8 mouse cellular contexts compared by ENCODE assay signal in genomic region chr14:59598260-59598627, GRCm38 (mm10). TPM values are rescaled to one million over a fixed set of nuclear protein-coding genes. Genes with fewer than 3 reads are reported as not detected.
DNase-seq lines count a peak whose midpoint lies in the region; ATAC-seq and TF ChIP-seq lines count a peak whose summit lies in the region.

No protein-coding gene starts in this region.

- peaks cover 20% of the 10 kb centered on the region for H3K36me3 ChIP-seq in heart, embryonic 14.5 days (ENCODE audit: control insufficient read depth, insufficient read depth, low read length)
- H3K36me3 ChIP-seq in ES-Bruce4 (ENCODE audit: control insufficient read depth, insufficient read depth, low read length, poor library complexity, severe bottlenecking) (peaks cover 3% of the 10 kb centered on the region; the same call in 1 of the 2 replicates), macrophage (ENCODE audit: inconsistent target) (no peaks in the 10 kb centered on the region)
- H3K36me3 ChIP-seq in forebrain, postnatal 0 days (ENCODE audit: insufficient read depth) = 0 out of 2 replicates have a peak, but pooled peaks cover 3% of the 10 kb centered on the region

- H3K27ac ChIP-seq in heart, embryonic 14.5 days (replicated peaks in 1 of 2; ENCODE audit: control insufficient read depth in 1 of 2, insufficient read depth in 1 of 2, low read depth in 2 of 2, low read length in 2 of 2) = peak overlapping the region; percentile 23 to 78; a peak in 2 of 4 replicates
- H3K27ac ChIP-seq in ES-Bruce4 (ENCODE audit: insufficient read depth, low read length) (no peak overlapping the region), macrophage (peak overlapping the region; percentile 57)
- peak overlapping the region; percentile 84 for H3K27ac ChIP-seq in forebrain, postnatal 0 days (ENCODE audit: low read depth, low read length)

- peak overlapping the region; percentile 91 for H3K9ac ChIP-seq in heart, embryonic 14.5 days (ENCODE audit: low read length)
- H3K9ac ChIP-seq in ES-Bruce4 (ENCODE audit: low read depth, poor library complexity, severe bottlenecking) = peak overlapping the region; percentile 37
- peak overlapping the region; percentile 86 for H3K9ac ChIP-seq in forebrain, postnatal 0 days

- H3K4me3 ChIP-seq in heart, embryonic 14.5 days (ENCODE audit: control insufficient read depth in 1 of 2, insufficient read depth in 1 of 2, low read depth in 1 of 2, low read length in 2 of 2) = peak overlapping the region; percentile 80 to 91
- peak overlapping the region; percentile 96 for H3K4me3 ChIP-seq in ES-Bruce4 (ENCODE audit: low read depth, low read length)
- peak overlapping the region; percentile 96 for H3K4me3 ChIP-seq in forebrain, postnatal 0 days (ENCODE audit: low read depth, low read length)
- H3K4me3 ChIP-seq in macrophage (ENCODE audit: inconsistent target) = peak overlapping the region; percentile 72

- no peak for TF ChIP-seq POLR2A in ES-Bruce4 (IDR thresholded peaks at IDR 0.05; ENCODE audit: insufficient read depth, low read length)

- no peaks in the 10 kb centered on the region for H3K9me3 ChIP-seq in heart, embryonic 14.5 days (ENCODE audit: control insufficient read depth, low read length)
- H3K9me3 ChIP-seq in ES-Bruce4 (replicated peaks; ENCODE audit: control insufficient read depth, insufficient read depth, low read length, poor library complexity, severe bottlenecking) = no peaks in the 10 kb centered on the region
- no peaks in the 10 kb centered on the region for H3K9me3 ChIP-seq in forebrain, postnatal 0 days (ENCODE audit: low read length)

- no peak for TF ChIP-seq CTCF in ES-Bruce4 (IDR thresholded peaks at IDR 0.05; ENCODE audit: low read depth, low read length)
- TF ChIP-seq CTCF in forebrain, postnatal 0 days (IDR thresholded peaks at IDR 0.05; ENCODE audit: low read depth) = no peak

- no peak for DNase-seq in heart, postnatal 10 days
- no peak for DNase-seq in forebrain, postnatal 0 days
- DNase-seq in urinary bladder, adult 2 months (ENCODE audit: low spot score) = no peak

- H3K27me3 ChIP-seq in heart, embryonic 14.5 days (ENCODE audit: control insufficient read depth, insufficient read depth, low read length) = peaks cover 6% of the 10 kb centered on the region; the same call in 1 of the 2 replicates
- no peaks in the 10 kb centered on the region for H3K27me3 ChIP-seq in ES-Bruce4 (ENCODE audit: control insufficient read depth, insufficient read depth, low read length, poor library complexity, severe bottlenecking)
- H3K27me3 ChIP-seq in forebrain, postnatal 0 days (ENCODE audit: insufficient read depth, low read length) = no peaks in the 10 kb centered on the region; the same call in 1 of the 2 replicates

- ATAC-seq in heart, embryonic 14.5 days (ENCODE audit: insufficient number of reproducible peaks, insufficient read depth, low FRiP score, low read depth) = peak; percentile 16; the same call in 1 of the 2 replicates
- peak; percentile 58 for ATAC-seq in forebrain, postnatal 0 days
- ATAC-seq in granulocyte monocyte progenitor cell, adult 5-6 weeks (replicated peaks; ENCODE audit: poor library complexity, severe bottlenecking) = no peak
- ATAC-seq in activated CD4-positive, CD25-positive, alpha-beta regulatory T cell, adult 4 months = no peak

- H3K4me1 ChIP-seq in heart, embryonic 14.5 days (ENCODE audit: control insufficient read depth in 2 of 2, insufficient read depth in 2 of 2, low read length in 2 of 2) = peaks cover 3 to 6% of the 10 kb centered on the region in 2 experiments
- H3K4me1 ChIP-seq in ES-Bruce4 (ENCODE audit: control insufficient read depth, insufficient read depth, low read length) = no peaks in the 10 kb centered on the region
- H3K4me1 ChIP-seq in forebrain, postnatal 0 days (ENCODE audit: insufficient read depth) = peaks cover 7% of the 10 kb centered on the region

- peaks cover 36% of the 10 kb centered on the region for H3K79me2 ChIP-seq in macrophage (ENCODE audit: inconsistent target)

- TF ChIP-seq EP300 in ES-Bruce4 (IDR thresholded peaks at IDR 0.05; ENCODE audit: insufficient read depth, low read depth, low read length) = no peak

- 5% methylated on average over 8 of the region's 8 CpGs for WGBS in heart, embryonic 14.5 days
- WGBS in forebrain, postnatal 0 days = 4% methylated on average over 8 of the region's 8 CpGs
- WGBS in macrophage (ENCODE audit: missing documents) = under 1% methylated on average over 8 of the region's 8 CpGs

- intact Hi-C loops in heart, postnatal 10 days (cut with DNase I) = no loop called here

- H3K4me2 ChIP-seq in heart, embryonic 14.5 days (ENCODE audit: low read length) = peak overlapping the region; percentile 83
- H3K4me2 ChIP-seq in forebrain, postnatal 0 days (ENCODE audit: low read depth) = peak overlapping the region; percentile 84

RNA-seq across cellular contexts. Expression of gene Cdadc1, which starts 0.5 kb away (rescaled TPM):
- polyA plus RNA-seq in heart, embryonic 14.5 days (2014; fragmentation: Nextera tagmentation; extraction: Ambion mirVana) = 32.1 and 36.9 TPM in 2 replicates
- total RNA-seq in heart, postnatal 10 days (2021) = 10 to 100 TPM; 37.5 to 38.9 TPM
- polyA plus RNA-seq in ES-Bruce4 (2011; ENCODE audit: insufficient read depth, insufficient read length, low read depth, missing spikeins) = 14.2 and 17.8 TPM in 2 replicates
- total RNA-seq in forebrain, postnatal 0 days (2014; rRNA removed) = 5.1 and 8.8 TPM in 2 replicates
- polyA plus RNA-seq in forebrain, postnatal 0 days (2015; fragmentation: Nextera tagmentation; extraction: Ambion mirVana) = 33.8 and 34.6 TPM in 2 replicates
- 10 to 100 TPM; 15.3 to 76.2 (median 38.5) TPM for total RNA-seq in macrophage (2018; cell fraction: chromatin; rRNA removed)
- total RNA-seq in macrophage (2018; cell fraction: cytosol; rRNA removed) = 10 to 100 TPM; 11.4 to 26.3 (median 15.7) TPM
- 10 to 100 TPM in 24 of 26 experiments, 1 to 10 TPM in 2; 9.1 to 53.7 (median 21.6) TPM for total RNA-seq in macrophage (2018; cell fraction: nucleus; rRNA removed)
- polyA plus RNA-seq in macrophage (2018) = 18.8 to 30.0 TPM (median 23.7 TPM) in 3 replicates
- 42.4 and 43.6 TPM in 2 replicates for total RNA-seq in granulocyte monocyte progenitor cell, adult 5-6 weeks (2014; fragmentation: Nextera tagmentation)
- 27.7 and 33.7 TPM in 2 replicates for total RNA-seq in granulocyte monocyte progenitor cell, adult 5-6 weeks (2017)
- polyA plus RNA-seq in activated CD4-positive, CD25-positive, alpha-beta regulatory T cell, adult 4 months (2017; shearing (Covaris generic)) = 10 to 100 TPM; 33.9 to 58.8 TPM
- 15.8 and 22.0 TPM in 2 replicates for polyA plus RNA-seq in urinary bladder, adult 2 months (2012; rRNA removed)

RNA-seq across cellular contexts. Expression of gene Shisa2, which starts 26.9 kb away (rescaled TPM):
- 11.5 and 14.8 TPM in 2 replicates for polyA plus RNA-seq in heart, embryonic 14.5 days (2014; fragmentation: Nextera tagmentation; extraction: Ambion mirVana)
- total RNA-seq in heart, postnatal 10 days (2021) = 1 to 10 TPM; 1.0 to 1.3 TPM
- polyA plus RNA-seq in ES-Bruce4 (2011; ENCODE audit: insufficient read depth, insufficient read length, low read depth, missing spikeins) (2.3 and 2.5 TPM in 2 replicates), macrophage (2018) (not detected in 3 replicates)
- 11.8 and 12.6 TPM in 2 replicates for total RNA-seq in forebrain, postnatal 0 days (2014; rRNA removed)
- 5.2 and 7.1 TPM in 2 replicates for polyA plus RNA-seq in forebrain, postnatal 0 days (2015; fragmentation: Nextera tagmentation; extraction: Ambion mirVana)
- under 1 TPM in 1 of 26 experiments, not detected in 25; 0.98 TPM for total RNA-seq in macrophage (2018; cell fraction: chromatin; rRNA removed)
- not detected for total RNA-seq in macrophage (2018; cell fraction: cytosol; rRNA removed)
- total RNA-seq in macrophage (2018; cell fraction: nucleus; rRNA removed) = not detected
- total RNA-seq in granulocyte monocyte progenitor cell, adult 5-6 weeks (2014; fragmentation: Nextera tagmentation) = 1.3 and 2.4 TPM in 2 replicates
- 0.82 and 0.95 TPM in 2 replicates for total RNA-seq in granulocyte monocyte progenitor cell, adult 5-6 weeks (2017)
- under 1 TPM in 1 of 2 experiments, not detected in 1; 0.15 TPM for polyA plus RNA-seq in activated CD4-positive, CD25-positive, alpha-beta regulatory T cell, adult 4 months (2017; shearing (Covaris generic))
- 1.9 and 2.2 TPM in 2 replicates for polyA plus RNA-seq in urinary bladder, adult 2 months (2012; rRNA removed)

Comparison
In these comparisons a context has a peak if more than half of its experiments do, and no peak if none do; other contexts are left out.
1. ATAC-seq: peak in heart, embryonic 14.5 days (single experiment) and forebrain, postnatal 0 days (single experiment); none in granulocyte monocyte progenitor cell, adult 5-6 weeks (single experiment) and activated CD4-positive, CD25-positive, alpha-beta regulatory T cell, adult 4 months (single experiment).
2. H3K9ac ChIP-seq: peak in every context shown above with its lines; median percentile 91 in heart, embryonic 14.5 days; 86 in forebrain, postnatal 0 days; 37 in ES-Bruce4.
3. Peak in every context shown above with its lines, with median percentiles within 50 percentile points of each other: H3K4me3 ChIP-seq.